Mouse (Mus musculus): ENCODE data around the gene Tprgl. TPM values are rescaled to one million over a fixed set of nuclear protein-coding genes. Genes with fewer than 3 reads are reported as not detected.

Tprgl gene
- total RNA-seq, 2 experiments from 2014 or later, result 155 to 172 TPM

GRCm38 (mm10) chr4:154121800-154122199 lies 38.7 kb downstream of the Tprgl start:
- no peak for DNase-seq (ENCODE audit: low spot score in 2 of 2)

GRCm38 (mm10) chr4:154119208-154119607 lies 41.3 kb downstream of the Tprgl start:
- no peak for DNase-seq (ENCODE audit: low spot score in 2 of 2)

GRCm38 (mm10) chr4:154118782-154119181 lies 41.7 kb downstream of the Tprgl start:
- DNase-seq (ENCODE audit: low spot score in 2 of 2), result no peak

- no peak for DNase-seq (ENCODE audit: low spot score in 2 of 2)
Observed at GRCm38 (mm10) chr4:154116421-154116820, 44.0 kb downstream of the Tprgl start.

GRCm38 (mm10) chr4:154109850-154110243 lies 50.6 kb downstream of the Tprgl start:
- DNase-seq (ENCODE audit: low spot score in 2 of 2), result no peak

GRCm38 (mm10) chr4:154109216-154109849 lies 51.1 kb downstream of the Tprgl start:
- no peak for DNase-seq (ENCODE audit: low spot score in 2 of 2)

Other genes starting within 250 kb of the Tprgl start
- 10 to 100 TPM; 15.4 to 16.9 TPM for gene A430005L14Rik, start 203.4 kb downstream of the Tprgl start, total RNA-seq (2021)
- 1 to 10 TPM; 2.8 to 3.2 TPM for gene Dffb, start 185.5 kb downstream of the Tprgl start, total RNA-seq (2021)
- 10 to 100 TPM; 22.7 to 25.0 TPM for gene Cep104, start 185.5 kb downstream of the Tprgl start, total RNA-seq (2021)
- 10 to 100 TPM; 54.8 to 55.4 TPM for gene Lrrc47, start 148.9 kb downstream of the Tprgl start, total RNA-seq (2021)
- 10 to 100 TPM; 48.5 to 54.2 TPM for gene Smim1, start 134.4 kb downstream of the Tprgl start, total RNA-seq (2021)
- gene Ccdc27, start 118.0 kb downstream of the Tprgl start, total RNA-seq (2021), result not detected
- gene Trp73, start 20.5 kb downstream of the Tprgl start, total RNA-seq (2021), result not detected
- 10 to 100 TPM; 14.2 to 21.1 TPM for gene Wrap73, start 18.3 kb downstream of the Tprgl start, total RNA-seq (2021)
- 1 to 10 TPM; 2.5 to 4.3 TPM for gene Megf6, start 10.1 kb upstream of the Tprgl start, total RNA-seq (2021)
- gene Arhgef16, start 141.0 kb upstream of the Tprgl start, total RNA-seq (2021), result under 1 TPM; 0.19 to 0.23 TPM
- gene B230104I21Rik, start 175.5 kb upstream of the Tprgl start, total RNA-seq (2021), result not detected